Mouse (Mus musculus) cerebellum, adult 11 months (tissue): ENCODE results near the gene Nsd2.

ENCODE experiments used
- DNase-seq: peaks from one replicate; pipeline ENCODE4 v3.0.0; 2022

The Nsd2 gene

DNA sequence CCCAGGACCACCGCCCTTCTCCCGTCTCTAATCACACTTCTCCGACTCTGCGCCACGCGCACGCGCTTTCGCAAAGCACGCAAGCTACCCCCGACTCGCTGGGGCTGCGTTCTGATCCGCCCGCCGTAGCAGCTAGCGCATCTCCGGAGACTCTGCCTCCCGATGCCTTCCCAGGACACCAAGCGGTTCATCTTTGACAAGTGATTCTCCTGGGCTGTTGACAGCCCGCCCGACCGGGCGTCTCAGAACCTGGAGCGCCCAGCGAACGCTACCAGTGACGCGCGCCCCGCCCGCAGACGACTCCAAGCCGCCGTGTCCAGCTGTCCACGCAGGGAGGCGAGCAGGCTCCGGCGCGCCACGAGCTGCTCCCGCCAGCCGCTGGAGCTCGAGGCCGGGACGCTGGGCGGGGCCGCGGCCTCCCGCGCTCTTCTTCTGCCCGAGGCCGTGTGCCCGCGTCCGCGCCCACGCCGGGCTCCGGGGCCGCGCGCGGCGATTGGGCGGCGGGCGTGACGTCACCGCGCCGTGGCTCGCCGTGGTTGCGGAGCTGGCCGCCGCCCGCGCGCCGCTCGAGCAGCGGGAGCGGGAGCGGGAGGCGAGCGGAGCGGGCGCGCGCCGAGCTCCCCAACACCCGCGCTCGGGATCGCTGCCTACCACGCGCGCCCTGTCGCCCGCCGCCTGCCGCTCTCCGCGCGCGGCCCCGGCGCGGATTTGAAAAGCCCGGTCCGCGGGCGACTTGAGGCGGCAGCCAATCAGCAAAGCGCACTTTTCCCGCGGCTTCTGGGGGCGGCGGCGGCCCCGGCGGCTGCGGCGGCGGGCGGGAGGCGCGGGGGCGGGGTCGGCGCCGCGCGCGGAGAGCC is at the start of gene Nsd2:
Gene Nsd2 (plus strand): TSS at position 850 of the 857 bp plus-strand sequence.
- peak; percentile 91 for DNase-seq

GRCm38 (mm10) chr5:33777195-33777594 is 43.3 kb upstream of the Nsd2 start:
- DNase-seq: no peak

- no peak for DNase-seq
These were observed 38.6 kb upstream of the Nsd2 start for GRCm38 (mm10) chr5:33781964-33782344.

DNA sequence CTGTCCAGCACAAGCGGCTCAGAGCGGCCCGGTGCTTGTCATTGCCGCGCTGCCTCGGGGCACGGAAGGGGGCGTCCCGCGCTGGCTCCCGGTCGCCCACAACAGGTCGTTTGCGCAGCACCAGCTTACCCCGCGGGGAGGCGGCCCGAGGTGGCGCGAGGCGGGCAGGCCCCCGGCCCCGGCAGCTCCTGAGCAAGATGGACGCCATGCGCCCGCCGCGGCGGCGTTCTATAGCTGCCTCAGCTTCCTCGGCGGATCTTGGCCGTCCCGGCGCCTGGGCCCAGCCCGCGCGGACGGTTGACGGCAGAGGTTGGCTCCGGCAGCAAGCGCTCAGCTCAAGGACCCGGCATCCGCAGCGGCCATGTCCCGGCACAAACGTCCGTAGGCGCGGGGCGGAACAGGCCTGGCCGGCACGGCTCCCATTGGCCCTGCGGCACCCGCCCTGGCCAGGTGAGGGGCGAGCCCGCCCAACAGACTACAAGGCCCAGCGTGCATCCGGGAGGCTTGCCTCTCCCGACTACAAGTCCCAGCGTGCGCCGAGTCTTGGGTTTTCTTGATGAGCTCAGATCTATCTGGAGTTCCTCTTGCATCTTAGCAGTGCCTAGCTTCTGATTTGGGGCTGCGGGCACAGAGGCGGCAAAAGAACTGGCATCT is 38.1 kb upstream of the Nsd2 start, which contains the start of gene Letm1:
Gene Letm1 (minus strand): TSS at position 473 of the 654 bp plus-strand sequence.
- peak; percentile 92 for DNase-seq

DNA sequence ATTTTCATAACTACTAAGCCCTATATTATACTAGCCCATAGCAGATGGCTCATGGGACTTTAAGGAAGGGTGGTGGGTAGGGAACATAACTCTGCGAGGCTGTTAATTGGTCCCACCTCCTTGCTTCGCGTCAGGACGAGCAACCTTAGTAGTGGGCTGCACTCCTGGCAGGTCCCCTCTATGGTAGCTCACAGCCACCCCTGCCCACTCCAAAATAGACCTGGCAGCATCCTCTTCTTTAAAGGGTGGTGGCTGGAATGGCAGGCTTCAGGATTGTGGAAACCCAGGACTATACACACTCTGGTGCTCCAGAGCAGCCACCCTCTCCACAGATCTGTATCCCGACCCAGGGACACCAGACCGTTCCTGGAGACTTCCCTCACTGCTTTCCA is 37.5 kb upstream of the Nsd2 start:
- DNase-seq: no peak

GRCm38 (mm10) chr5:33791912-33792643 is 28.4 kb upstream of the Nsd2 start:
- no peak for DNase-seq

GRCm38 (mm10) chr5:33803337-33803736 is 17.2 kb upstream of the Nsd2 start:
- no peak for DNase-seq

DNA sequence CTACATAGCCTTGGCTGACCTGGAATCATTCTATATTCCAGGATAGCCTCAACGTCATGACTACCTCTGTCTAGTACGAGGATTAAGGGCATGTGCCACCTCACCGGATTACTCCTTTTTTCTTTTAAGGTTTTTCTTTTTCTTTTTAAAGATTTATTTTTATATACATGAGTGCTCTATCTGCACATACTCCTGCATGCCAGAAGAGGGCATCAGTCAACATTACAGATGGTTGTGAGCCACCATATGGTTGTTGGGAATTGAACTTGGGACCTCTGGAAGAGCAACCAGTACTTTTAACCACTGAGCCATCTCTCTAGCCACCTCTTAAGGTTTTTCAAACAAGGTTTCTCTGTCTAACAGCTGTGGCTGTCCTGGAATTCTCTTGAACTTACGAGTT is 9.0 kb upstream of the Nsd2 start:
- DNase-seq: no peak

GRCm38 (mm10) chr5:33816008-33816725 is 4.4 kb upstream of the Nsd2 start:
- no peak for DNase-seq

DNA sequence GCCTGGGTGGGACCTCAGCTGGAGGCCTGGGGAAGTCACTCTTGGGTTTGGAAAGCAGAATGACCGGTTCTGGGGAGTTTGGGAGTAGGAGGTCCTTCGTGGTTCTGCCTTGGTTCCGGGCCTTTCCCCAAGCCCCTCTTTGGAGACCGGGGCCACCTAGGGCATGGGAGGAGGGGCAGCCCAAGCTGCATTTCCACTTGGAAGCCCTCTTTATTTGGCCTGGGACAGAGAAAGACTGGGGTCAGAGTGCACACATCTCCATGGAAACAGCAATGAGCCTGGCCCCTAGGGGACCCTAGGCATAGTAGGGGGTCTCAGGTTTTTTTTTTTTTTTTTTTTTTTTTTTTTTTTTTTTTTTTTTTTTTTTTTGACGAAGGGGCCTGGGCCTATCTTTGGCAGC is 2.4 kb upstream of the Nsd2 start:
- no peak for DNase-seq

DNA sequence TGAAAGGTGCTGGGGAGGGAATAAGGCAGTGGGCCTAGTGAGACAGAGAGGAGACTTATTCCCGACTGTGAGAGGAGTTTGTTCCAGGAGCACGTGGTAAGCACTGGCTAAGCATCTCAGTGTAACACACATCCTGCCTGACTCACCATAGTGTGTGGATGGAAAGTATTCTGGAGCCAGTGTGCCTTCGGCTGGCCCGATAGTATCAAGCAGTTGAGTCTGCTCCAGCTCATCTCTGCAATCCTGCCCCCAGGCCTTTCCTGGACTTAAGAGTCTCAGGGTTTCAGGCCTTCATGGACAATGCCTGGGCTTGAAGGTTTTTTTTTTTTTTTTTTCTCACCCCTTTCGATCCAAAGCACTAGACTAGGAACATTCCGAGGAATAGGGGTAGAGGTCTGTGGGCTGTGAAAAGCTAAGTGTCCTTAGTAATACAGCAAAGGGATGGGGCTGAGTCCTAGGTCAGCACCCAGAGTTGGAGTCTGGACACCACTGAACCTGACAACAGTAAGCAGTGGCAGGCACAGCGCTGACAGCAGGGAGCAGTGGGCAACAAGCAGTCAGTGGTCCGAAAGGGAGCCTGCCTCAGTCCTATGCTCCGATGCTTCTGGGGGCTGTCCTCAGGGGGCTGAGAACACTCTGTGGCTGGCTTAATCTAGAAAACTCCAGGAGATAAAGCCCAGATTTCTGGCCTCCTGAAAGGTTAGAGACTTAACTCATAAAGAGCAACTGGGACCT is 1.2 kb upstream of the Nsd2 start:
- DNase-seq: peak; percentile 12

DNA sequence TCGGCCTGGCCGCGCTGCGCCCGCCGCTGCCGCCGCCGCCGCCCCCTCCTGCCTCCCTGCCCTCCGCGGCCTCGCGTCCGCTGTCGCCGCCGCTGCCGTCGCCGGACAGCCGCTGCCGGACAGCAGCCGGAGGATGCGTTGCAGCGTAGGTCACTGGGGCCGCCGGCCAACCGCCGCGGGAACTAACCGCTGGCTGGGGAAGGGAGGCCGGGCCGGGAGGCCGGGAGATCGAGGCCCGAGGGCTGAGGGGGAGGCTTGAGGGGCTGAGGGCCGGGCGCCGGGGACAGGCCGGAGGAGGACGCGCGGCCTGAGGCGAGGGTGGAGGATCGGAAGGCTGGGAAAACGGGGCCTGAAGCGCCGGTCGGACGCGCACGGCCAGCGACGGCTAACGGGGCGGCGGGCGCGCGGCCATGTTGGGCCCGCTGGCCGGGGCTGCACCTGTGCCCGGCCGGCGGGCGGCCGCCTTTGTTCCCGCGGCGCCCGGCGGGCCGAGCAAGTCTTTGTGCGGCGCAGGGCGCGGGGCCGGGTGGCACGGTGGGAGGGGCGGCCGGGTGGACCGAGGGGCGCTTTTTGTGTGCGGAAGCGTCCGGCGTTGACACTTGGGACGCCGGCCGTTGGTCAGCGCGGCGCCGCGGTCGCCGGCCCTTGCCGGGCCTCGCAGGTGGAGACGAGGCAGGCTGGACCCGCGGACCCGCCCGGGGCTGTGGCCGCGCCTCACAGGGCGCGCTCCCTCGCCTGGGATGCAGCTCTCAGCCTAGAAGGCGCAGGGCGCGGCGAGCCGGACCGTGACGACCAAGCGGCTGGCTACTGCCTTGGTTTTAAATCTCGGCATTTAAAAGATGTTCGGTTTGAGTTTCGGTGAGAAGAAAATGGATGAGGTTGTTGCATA is 452 bp downstream of the Nsd2 start:
- peak; percentile 45 for DNase-seq

DNA sequence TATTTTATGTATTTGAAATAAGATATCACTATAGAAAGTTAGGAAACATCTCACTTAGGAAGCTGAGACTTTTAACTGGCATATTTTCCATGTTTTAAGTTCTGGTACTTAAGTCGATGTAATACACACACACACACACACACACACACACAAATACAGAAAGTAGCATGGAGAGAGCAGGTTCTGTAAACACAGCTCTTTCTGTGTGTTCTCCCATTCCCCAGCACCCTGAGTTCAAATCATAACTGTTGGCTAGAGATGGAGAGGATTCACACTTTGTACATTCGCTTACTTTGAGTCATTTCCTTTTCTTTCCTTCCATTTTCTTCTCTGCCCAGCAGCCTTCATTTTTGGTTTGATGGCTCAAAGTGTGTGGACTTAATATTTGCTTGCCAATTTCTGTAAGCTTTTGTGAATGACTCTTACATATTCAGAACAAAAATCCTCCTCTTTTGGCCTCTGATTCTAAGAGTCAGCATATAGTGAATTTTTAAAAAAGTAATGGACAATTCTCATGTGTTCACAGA is 1.4 kb downstream of the Nsd2 start:
- DNase-seq: no peak

- DNase-seq: no peak
These were observed 1.9 kb downstream of the Nsd2 start for GRCm38 (mm10) chr5:33822456-33822855.

DNA sequence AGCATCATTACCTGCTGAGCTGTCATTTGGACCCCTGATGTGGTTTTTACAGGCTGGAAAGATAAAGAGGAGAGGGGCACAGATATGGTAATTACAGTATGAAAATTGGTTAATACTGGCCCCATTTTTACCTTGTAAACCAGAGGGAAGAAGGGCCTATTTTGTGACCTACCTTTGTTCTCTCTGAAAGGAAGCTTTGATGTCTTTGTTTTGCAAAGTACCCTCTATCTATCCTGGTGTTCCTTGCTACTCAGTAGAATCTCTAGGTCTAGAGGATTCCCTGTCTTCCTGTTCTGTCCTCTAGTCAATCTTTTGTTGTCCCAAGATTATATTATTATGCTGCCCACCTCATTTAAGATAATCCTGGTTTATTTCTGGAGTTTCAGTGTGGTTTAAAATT is 5.5 kb downstream of the Nsd2 start:
- DNase-seq: no peak

- DNase-seq: no peak
These were observed 7.6 kb downstream of the Nsd2 start for GRCm38 (mm10) chr5:33828107-33828506.

- DNase-seq: no peak
These were observed 9.4 kb downstream of the Nsd2 start for GRCm38 (mm10) chr5:33829958-33830357.

GRCm38 (mm10) chr5:33830832-33831231 is 10.3 kb downstream of the Nsd2 start:
- DNase-seq: no peak

DNA sequence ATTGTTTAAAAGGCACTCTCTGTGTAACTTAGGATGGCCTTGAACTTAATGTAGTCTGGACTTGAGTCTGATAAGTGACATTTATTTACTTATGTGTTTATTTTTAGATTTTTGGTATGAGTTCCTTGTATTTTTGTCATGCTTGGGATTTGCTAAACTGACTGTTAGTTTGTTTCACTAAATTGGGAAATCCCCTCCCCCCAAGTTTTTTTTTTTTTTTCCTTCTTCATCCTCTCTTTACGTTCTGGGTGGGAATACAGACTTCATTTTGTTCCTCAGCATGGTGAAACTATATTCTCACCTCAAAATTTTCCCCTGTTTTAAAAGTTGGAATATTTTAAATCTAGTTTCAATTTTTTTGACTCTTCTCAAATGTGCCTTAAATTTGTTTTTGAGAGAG is 20.8 kb downstream of the Nsd2 start:
- DNase-seq: no peak

- DNase-seq: no peak
These were observed 22.0 kb downstream of the Nsd2 start for GRCm38 (mm10) chr5:33842549-33842948.

GRCm38 (mm10) chr5:33851466-33851865 is 30.9 kb downstream of the Nsd2 start:
- no peak for DNase-seq
